Mouse (Mus musculus): Measurements from ENCODE around the gene Atxn7.

DNA sequence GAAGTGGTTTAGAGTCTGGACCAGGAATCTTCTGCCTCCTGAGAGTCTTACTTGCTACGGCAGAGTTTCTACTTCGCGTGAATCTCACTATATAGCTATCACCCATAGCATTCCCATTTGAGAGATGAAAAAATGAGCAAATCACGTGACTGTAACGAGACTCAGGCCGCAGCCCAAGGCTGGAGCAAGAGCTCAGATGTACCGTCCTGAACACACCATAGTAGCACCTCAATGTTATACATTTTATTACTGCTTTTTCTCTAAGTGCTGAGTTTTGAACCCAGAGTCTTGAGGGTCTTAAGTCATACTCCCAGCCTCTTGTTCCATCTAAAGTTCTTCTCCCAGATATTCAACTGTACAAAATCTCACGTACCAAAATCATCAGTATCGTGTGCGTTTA is 44.0 kb upstream of the Atxn7 start:
- TF ChIP-seq EP300 (IDR thresholded peaks at IDR 0.05; ENCODE audit: insufficient read depth, low read depth, low read length) (no peak), CTCF (IDR thresholded peaks at IDR 0.05; ENCODE audit: low read depth, low read length) (no peak)
